Mouse (Mus musculus) bone marrow, adult 2 months (tissue): ENCODE results near the gene Rbpjl. TPM values are rescaled to one million over a fixed set of nuclear protein-coding genes. Genes with fewer than 3 reads are reported as not detected.

Experiments
- H3K27ac ChIP-seq: fragments of 200-500 bp; 2 replicates; pipeline ENCODE4 v1.5.1; 2012; ENCODE audit warnings: low read depth, mild to moderate bottlenecking, control low read depth, inconsistent platforms, low read length; ENCODE audit not compliant: control insufficient read depth, poor library complexity, insufficient read depth
- H3K4me1 ChIP-seq: fragments of 200-500 bp; 2 replicates; pipeline ENCODE4 v1.6.1; 2011; ENCODE audit warnings: low read length; ENCODE audit not compliant: control insufficient read depth, insufficient read depth
- H3K4me3 ChIP-seq: fragments of 200-500 bp; replicated peaks from 2 replicates; pipeline ENCODE3; 2011; ENCODE audit warnings: mild to moderate bottlenecking, low read depth, low read length, control low read depth; ENCODE audit not compliant: control insufficient read depth
- CTCF ChIP-seq: fragments of 200-500 bp; IDR thresholded peaks from 2 replicates; pipeline ENCODE4 v1.5.1; 2011; ENCODE audit warnings: low read length, control low read depth; ENCODE audit not compliant: control insufficient read depth, insufficient read depth
- POLR2A ChIP-seq: fragments of 200-500 bp; IDR thresholded peaks from 2 replicates; pipeline ENCODE4 v1.6.1; 2011; ENCODE audit warnings: low read depth, mild to moderate bottlenecking, control low read depth, low read length, borderline replicate concordance; ENCODE audit not compliant: control insufficient read depth
- WGBS: fragments of 180-500 bp; shearing (Covaris S2); methylation state at CpG from one replicate; pipeline ENCODE4 v1.1.7; 2018; 5-methylcytosine and 5-hydroxymethylcytosine counted together
- polyA plus RNA-seq: library from polyadenylated mRNA; stranded (reverse); fragments of >200 nt; gene quantifications from 2 replicates; pipeline ENCODE4 v1.2.4, GENCODE M21; 2011; ENCODE audit warnings: low replicate concordance; ENCODE audit not compliant: missing spikeins, insufficient read depth, insufficient read length

Rbpjl gene
- polyA plus RNA-seq, 1 experiment: not detected

DNA sequence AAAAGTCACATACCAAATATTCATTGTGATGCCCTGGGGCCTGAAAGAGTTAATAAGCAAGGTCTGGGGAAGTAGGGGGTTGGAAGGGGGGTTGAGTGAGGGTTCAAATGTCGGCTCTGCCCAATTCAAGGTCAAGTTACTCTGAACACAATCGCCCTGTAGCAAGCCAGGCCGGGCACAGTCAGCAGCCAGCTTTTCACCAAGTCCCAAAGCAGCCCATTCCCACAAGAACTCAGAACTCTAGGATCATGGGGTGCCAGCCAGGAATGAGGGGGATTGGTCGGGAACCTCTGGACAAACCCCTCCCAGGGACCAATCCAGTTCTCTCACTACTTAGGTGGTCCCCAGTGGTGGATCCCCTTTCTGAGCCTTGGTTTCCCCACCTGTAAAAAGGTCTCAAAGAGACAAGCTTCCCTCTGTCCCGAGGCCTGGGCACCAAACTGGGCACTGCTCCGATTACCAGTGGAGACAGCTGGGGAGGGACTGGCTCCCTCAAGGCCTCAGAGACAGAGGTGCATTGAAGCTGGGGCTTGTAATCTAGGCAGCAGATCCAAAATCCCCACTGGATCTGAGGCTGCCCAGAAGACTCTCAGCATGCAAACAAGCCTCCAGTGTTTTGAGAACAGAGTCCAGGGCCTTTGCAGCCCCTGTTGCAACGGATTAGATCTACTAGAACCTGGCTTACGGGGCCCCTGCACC is 33.4 kb downstream of the Rbpjl start:
- TF ChIP-seq POLR2A (no peak), CTCF (no peak)
- 56% methylated on average over 8 of the region's 8 CpGs for WGBS
- Histone ChIP-seq H3K4me1 (no peaks in the 10 kb centered on the region), H3K4me3 (no peak overlapping the region), H3K27ac (no peak overlapping the region)

DNA sequence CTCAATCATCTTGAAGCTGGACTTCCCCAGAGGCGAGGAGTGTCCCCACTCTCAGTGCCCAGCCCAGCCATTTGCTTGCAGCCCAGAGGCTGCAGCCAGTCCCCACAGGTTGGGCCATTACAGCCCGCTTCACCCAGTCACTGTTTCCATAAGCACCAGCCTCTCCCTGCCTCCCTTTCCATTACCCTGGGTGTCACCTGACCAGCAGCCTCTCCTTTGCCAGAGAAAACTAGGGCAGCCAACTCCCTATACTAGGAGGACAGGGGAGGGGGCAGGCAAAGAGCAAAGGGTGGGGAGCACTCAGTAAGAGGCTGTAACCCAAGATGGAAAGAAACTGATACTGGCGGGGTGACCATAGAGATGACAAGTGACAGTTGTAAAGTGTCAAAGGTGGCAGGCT is 34.0 kb downstream of the Rbpjl start:
- H3K27ac ChIP-seq: no peak overlapping the region
- H3K4me1 ChIP-seq: no peaks in the 10 kb centered on the region
- WGBS: 76% methylated on average over 3 of the region's 3 CpGs
- no peak overlapping the region for H3K4me3 ChIP-seq
- no peak for TF ChIP-seq CTCF
- TF ChIP-seq POLR2A: no peak

DNA sequence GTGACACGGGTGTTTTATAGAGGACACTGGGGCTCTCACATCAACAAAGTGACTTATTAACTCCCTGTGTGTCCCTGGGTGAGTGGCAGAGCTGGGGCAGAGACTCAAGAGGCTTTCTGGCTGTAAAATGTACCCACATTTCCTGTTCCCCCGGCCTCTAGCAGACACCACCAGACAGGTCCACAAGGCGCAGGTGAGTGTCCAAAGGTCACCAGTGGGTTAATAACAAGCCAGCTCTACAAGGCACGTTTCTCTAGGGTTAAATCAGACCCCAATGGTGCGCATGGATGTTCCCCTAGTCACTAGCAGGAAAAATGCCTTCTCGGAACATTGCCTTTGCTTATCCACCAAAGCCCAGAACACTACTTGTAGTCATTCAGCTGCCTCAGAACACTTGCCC is 34.8 kb downstream of the Rbpjl start:
- H3K4me3 ChIP-seq: no peak overlapping the region

DNA sequence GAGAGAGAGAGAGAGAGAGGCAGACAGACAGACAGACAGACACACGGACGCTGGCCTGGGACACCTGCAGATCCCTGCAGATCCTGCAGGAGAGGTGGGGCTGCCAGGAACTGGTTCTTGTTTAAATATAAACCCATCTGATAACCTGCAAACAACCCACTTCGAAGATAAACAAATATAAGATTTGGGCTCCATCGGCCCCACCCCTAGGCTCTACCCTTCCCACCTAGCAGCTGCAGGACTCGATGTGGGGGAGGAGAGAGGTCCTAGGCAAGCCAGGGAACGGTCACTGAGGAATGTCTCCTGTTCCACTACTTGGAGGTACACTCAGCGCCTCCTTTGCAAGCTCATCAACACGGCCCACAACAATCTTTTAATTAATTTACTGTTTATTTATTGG is 35.3 kb downstream of the Rbpjl start:
- no peak for TF ChIP-seq CTCF
- no peak for TF ChIP-seq POLR2A
- 71% methylated on average over 8 of the region's 8 CpGs for WGBS
- Histone ChIP-seq H3K27ac (no peak overlapping the region), H3K4me1 (no peaks in the 10 kb centered on the region), H3K4me3 (no peak overlapping the region)

More for the DNA sequence above, 34.8 kb downstream of the Rbpjl start:
- 52% methylated on average over 6 of the region's 6 CpGs for WGBS
- Histone ChIP-seq H3K27ac (no peak overlapping the region), H3K4me1 (no peaks in the 10 kb centered on the region)
- TF ChIP-seq POLR2A (no peak), CTCF (no peak)

DNA sequence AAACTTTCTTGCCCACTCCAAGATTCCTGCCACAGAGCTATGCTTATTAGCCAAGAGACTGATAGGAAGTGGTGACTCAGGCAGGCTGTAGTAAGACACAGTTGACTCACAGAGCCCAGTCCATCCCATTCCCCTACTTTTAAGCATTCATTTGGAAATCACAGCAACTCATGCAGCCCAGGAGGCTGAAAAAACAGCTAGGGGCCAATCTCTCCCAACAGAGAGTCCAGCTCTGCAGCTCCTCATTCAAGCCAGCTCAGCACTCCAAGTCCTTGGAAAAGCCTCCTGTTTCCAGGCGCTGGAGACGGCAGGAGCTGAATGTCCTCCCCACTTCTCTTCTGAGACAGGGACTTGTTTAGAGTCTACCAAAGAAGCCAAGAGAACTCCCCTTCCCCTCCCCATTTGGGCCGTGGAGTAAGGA is 36.1 kb downstream of the Rbpjl start:
- WGBS: 76% methylated on average over 3 of the region's 3 CpGs
- H3K4me1 ChIP-seq: no peaks in the 10 kb centered on the region
- no peak overlapping the region for H3K4me3 ChIP-seq
- no peak for TF ChIP-seq POLR2A
- H3K27ac ChIP-seq: no peak overlapping the region

DNA sequence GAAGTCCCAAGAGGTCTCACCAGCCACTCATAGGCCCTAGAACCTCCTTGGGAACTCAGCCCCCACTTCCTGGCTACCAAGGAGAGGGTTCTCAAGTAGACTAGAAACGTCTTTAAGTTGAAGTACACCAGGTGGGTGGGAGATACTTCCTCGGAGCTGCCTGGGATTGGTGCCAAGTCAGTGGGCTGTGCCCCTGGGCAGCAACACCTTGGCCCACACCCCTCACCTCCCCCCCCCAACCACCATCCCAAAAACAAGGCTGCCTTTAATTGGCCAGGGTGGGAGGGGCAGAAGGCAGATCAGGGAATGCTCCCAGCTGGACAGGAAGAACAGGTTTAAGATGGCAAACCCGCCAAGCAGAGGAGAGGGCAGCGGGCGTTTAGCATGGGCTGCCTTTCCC is 37.4 kb downstream of the Rbpjl start:
- TF ChIP-seq CTCF (no peak), POLR2A (no peak)
- 41% methylated on average over 5 of the region's 5 CpGs for WGBS
- H3K4me3 ChIP-seq: no peak overlapping the region
- no peaks in the 10 kb centered on the region for H3K4me1 ChIP-seq
- H3K27ac ChIP-seq: no peak overlapping the region

DNA sequence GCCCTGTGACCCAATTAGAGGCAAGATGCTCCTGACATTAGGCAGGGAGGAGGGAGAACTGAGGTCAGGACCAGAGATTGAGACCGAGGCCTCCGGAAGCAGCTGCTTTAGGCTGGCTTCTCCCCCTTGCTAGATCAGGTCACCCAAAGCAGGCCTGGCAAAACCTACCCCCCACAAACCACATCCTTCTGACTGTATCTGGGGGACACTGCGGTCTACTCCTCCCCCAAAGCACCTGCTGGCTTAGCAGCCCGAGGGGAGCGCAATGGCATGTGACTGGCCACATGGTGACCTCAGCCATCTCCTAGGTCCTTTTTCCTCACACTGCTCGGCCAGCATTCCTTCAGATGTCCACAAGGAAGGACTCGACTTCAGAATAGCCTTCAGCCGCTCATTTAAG is 38.2 kb downstream of the Rbpjl start:
- Histone ChIP-seq H3K4me3 (peak overlapping the region; percentile 58), H3K4me1 (no peaks in the 10 kb centered on the region), H3K27ac (peak overlapping the region; percentile 65; the same call in 1 of the 2 replicates)
- TF ChIP-seq POLR2A: no peak
- no peak for TF ChIP-seq CTCF
- 2% methylated on average over 8 of the region's 8 CpGs for WGBS

DNA sequence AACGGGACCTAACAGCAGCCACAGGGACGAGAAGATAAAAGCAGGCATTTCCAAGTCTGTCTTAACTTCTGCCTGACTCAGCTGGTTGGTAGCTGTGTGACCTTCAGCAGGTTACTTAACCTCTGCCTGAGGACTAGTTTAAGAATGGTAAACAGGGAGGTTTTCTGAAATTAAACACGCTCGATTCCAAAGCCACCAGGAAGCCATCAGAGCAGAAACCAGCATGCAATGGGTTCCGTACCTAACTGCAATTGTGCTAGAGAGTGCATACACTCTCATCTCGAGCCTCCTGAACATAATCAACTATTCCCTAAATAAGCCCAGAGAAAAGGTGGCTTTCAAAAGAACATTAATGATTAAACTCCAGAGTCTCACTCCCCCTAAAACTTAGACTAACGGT is 38.8 kb downstream of the Rbpjl start:
- H3K4me1 ChIP-seq: no peaks in the 10 kb centered on the region
- peak overlapping the region; percentile 76 for H3K4me3 ChIP-seq
- 14% methylated on average over 7 of the region's 7 CpGs for WGBS
- H3K27ac ChIP-seq: no peak overlapping the region
- TF ChIP-seq POLR2A: no peak
- TF ChIP-seq CTCF: no peak

DNA sequence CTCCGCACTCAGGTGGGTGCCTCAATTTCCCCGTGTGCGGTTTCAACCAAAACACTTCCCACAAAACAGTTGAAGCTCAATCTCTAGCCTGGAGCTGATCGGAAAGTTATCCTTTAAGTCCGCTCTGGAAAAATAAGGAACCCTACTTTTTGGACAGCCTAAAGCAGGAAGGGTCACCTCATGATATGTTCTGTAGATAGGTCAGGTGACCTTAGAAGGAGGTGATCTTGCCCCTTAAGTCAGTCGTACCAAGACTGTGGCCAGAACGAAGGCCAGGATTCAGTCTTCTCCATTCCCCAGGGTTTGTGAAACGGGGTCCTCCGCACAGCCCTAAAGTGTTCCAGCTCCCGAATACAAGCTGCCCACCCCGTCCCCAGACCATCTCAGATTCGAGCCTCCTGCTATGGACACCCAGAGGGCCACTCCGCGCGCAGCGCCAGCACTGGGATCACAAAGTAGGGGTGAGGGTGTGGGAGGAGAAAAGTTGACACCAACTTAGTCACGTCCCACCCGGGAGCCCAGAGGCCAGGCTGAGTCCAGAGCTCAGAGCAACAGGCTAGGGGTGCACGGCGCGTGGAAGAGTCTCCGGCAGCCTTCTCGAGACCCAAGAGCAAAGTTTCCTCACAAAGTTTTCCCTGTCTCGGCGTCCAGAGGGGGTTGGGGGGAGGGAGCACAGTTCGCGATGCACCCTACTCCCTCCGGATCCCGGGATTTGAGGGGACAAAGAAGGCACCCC is 39.5 kb downstream of the Rbpjl start:
- no peak for TF ChIP-seq POLR2A
- no peak for TF ChIP-seq CTCF
- WGBS: 6% methylated on average over 29 of the region's 29 CpGs
- Histone ChIP-seq H3K27ac (peak overlapping the region; percentile 80), H3K4me3 (peak overlapping the region; percentile 76), H3K4me1 (no peaks in the 10 kb centered on the region)
